Mouse (Mus musculus): ENCODE measurements around the gene Gm20388. TPM values are rescaled to one million over a fixed set of nuclear protein-coding genes. Genes with fewer than 3 reads are reported as not detected.
"Not testable (repeated sequence)": the region's sequence is repeated elsewhere in the genome, so short reads cannot be mapped to it uniquely, and the experiment has no call there.

Gene Gm20388
- polyA plus RNA-seq, 1 experiment from 2014 or later = 4.4 TPM

DNA sequence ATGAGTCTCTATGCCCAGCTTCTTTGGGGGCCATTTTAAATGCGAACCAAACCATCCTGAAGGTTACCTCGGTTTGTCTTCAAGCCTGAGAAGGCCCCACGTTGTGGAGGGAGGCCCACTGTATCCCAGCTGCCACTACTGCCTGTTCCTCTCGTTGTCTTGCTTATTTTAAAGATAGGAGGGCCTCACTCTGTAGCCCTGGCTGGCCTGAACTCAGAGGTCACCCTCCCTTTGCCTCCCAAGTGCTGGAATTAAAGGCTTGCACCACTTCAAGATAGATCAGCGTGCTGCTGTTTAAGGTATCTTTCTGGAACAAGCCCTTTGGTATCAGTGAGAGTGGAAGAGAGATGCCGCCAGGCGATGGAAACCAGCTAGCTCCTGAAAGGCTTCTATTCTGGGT lies 4078.5 kb downstream of the Gm20388 start:
- WGBS = 83% methylated on average over 7 of the region's 7 CpGs
- no peaks in the 10 kb centered on the region for H3K27me3 ChIP-seq
- no peak for ATAC-seq
- H3K9me3 ChIP-seq = no peaks in the 10 kb centered on the region
- H3K4me2 ChIP-seq (replicated peaks) = no peak overlapping the region
- no peak overlapping the region for H3K4me3 ChIP-seq (replicated peaks)
- no peak overlapping the region for H3K9ac ChIP-seq (replicated peaks)
- no peak overlapping the region for H3K27ac ChIP-seq
- no peaks in the 10 kb centered on the region for H3K36me3 ChIP-seq
- H3K4me1 ChIP-seq (replicated peaks) = no peaks in the 10 kb centered on the region

GRCm38 (mm10) chr8:123990277-123991049 lies 4079.8 kb downstream of the Gm20388 start:
- ATAC-seq = no peak

DNA sequence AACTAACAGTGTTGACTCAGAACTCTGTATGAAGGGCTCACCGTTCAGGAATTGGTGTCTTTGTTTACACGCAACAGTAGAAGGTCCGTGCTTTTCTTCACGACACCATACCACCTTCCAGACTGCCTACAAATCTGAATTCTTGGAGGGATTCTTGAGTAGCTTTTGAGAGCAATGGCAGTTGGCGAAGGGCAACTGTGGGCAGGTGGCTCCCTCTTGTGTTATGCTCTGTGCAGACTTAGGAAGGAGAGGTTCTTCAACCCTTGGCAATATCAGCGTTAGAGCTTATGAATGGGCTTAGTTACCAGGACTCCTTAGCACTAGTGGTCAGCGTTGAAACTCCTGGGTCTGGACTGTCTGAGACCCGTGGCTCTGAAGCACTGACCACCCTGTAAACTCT lies 4081.9 kb downstream of the Gm20388 start:
- Histone ChIP-seq H3K36me3 (peaks cover 24% of the 10 kb centered on the region), H3K9me3 (no peaks in the 10 kb centered on the region), H3K4me1 (replicated peaks) (no peaks in the 10 kb centered on the region), H3K4me2 (replicated peaks) (no peak overlapping the region), H3K4me3 (replicated peaks) (no peak overlapping the region), H3K27ac (no peak overlapping the region), H3K9ac (replicated peaks) (no peak overlapping the region), H3K27me3 (no peaks in the 10 kb centered on the region)
- 89% methylated on average over 8 of the region's 8 CpGs for WGBS
- no peak for ATAC-seq

More at GRCm38 (mm10) chr8:123990277-123991049, 4079.8 kb downstream of the Gm20388 start:
- no peaks in the 10 kb centered on the region for H3K27me3 ChIP-seq
- H3K36me3 ChIP-seq = peaks cover 8% of the 10 kb centered on the region; the same call in 1 of the 2 replicates
- no peak overlapping the region for H3K4me2 ChIP-seq (replicated peaks)
- H3K4me3 ChIP-seq (replicated peaks) = no peak overlapping the region
- H3K9ac ChIP-seq (replicated peaks) = no peak overlapping the region
- no peaks in the 10 kb centered on the region for H3K9me3 ChIP-seq
- no peak overlapping the region for H3K27ac ChIP-seq
- no peaks in the 10 kb centered on the region for H3K4me1 ChIP-seq (replicated peaks)
- WGBS = 85% methylated on average over 13 of the region's 13 CpGs

- H3K9me3 ChIP-seq = no peaks in the 10 kb centered on the region
- H3K4me2 ChIP-seq (replicated peaks) = no peak overlapping the region
- H3K4me1 ChIP-seq (replicated peaks) = no peaks in the 10 kb centered on the region
- no peak overlapping the region for H3K27ac ChIP-seq
- H3K9ac ChIP-seq (replicated peaks) = no peak overlapping the region
- H3K36me3 ChIP-seq = peaks cover 30% of the 10 kb centered on the region
- no peak for ATAC-seq
- H3K4me3 ChIP-seq (replicated peaks) = no peak overlapping the region
- WGBS = 93% methylated on average over 5 of the region's 5 CpGs
- no peaks in the 10 kb centered on the region for H3K27me3 ChIP-seq
Measured at GRCm38 (mm10) chr8:123993597-123993996, 4083.0 kb downstream of the Gm20388 start.

DNA sequence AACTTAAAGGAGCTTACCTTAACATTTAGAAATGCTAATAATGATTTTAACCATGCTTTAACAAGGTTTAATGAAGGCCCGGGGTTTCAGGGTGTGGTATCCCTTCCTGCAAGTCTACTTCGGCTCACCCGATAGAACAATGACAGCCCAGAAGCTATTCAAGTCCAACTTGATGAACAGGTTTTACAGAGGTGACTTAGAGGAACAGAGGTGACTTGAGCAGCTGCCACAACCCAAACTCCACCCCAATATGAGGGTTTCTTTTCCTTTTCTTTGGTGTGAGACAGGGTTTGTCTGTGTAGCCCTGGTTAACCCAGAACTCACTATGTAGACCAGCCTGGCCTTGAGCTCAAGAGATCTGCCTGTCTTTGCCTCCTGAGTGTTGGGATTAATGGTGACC lies 4083.4 kb downstream of the Gm20388 start:
- H3K9ac ChIP-seq (replicated peaks) = no peak overlapping the region
- no peaks in the 10 kb centered on the region for H3K4me1 ChIP-seq (replicated peaks)
- H3K4me2 ChIP-seq (replicated peaks) = no peak overlapping the region
- H3K4me3 ChIP-seq (replicated peaks) = no peak overlapping the region
- H3K9me3 ChIP-seq = no peaks in the 10 kb centered on the region
- peaks cover 30% of the 10 kb centered on the region for H3K36me3 ChIP-seq
- H3K27me3 ChIP-seq = no peaks in the 10 kb centered on the region
- H3K27ac ChIP-seq = no peak overlapping the region
- no peak for ATAC-seq
- WGBS = 96% methylated on average over 3 of the region's 3 CpGs

GRCm38 (mm10) chr8:123999568-123999967 lies 4088.9 kb downstream of the Gm20388 start:
- Histone ChIP-seq H3K4me3 (replicated peaks) (no peak overlapping the region), H3K9me3 (no peaks in the 10 kb centered on the region), H3K4me2 (replicated peaks) (no peak overlapping the region), H3K9ac (replicated peaks) (no peak overlapping the region), H3K4me1 (replicated peaks) (no peaks in the 10 kb centered on the region), H3K27me3 (no peaks in the 10 kb centered on the region), H3K36me3 (peaks cover 69% of the 10 kb centered on the region), H3K27ac (no peak overlapping the region)
- WGBS = 90% methylated on average over 2 of the region's 2 CpGs
- ATAC-seq = no peak

DNA sequence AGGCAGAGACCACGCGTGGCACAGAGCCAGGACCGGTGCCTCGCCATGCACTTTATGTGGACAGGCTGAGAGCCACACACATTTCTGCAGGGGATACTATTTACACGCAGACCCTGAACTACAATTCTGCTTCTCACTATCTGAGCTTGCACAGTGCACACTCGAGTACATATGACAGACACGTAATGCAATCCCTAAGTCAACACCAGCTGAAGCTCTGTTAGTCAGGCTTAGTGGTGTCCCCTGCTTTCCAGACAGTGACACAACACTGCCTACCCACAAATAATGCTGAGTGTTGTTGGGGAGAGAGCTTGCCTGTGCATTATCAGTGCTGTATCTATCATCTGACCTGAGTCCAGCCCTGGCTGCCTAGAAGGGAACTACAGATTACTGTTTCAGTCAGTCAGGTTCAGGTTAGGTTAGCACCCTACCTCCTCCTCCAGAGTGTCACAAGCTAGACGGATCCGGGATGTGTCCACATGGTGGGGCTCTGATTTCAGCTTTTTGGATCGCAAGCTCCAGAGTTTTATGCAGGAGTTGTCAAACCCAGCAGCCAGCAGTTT lies 4092.0 kb downstream of the Gm20388 start:
- no peak overlapping the region for H3K9ac ChIP-seq (replicated peaks)
- no peak overlapping the region for H3K27ac ChIP-seq
- peaks cover 78% of the 10 kb centered on the region for H3K36me3 ChIP-seq

DNA sequence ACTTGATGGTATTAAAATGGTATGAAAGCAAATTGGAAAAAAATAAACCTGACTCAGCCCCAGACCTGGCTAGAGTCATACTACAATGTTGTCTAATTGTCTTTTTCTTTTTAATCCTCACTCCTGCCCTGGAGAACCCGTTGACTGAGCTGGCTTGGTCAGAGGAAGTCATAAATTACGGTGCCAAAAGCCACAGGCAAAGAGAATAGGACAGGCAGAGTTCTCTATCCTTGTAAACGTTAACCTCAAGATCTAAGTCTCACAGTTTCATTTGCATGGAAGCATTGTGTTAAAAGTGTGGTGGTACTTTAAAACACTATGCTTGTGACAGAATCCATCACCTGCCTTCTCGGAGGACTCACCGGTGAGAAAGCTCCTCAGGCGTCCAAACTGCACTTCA lies 4097.2 kb downstream of the Gm20388 start:
- Histone ChIP-seq H3K4me2 (replicated peaks) (no peak overlapping the region), H3K9me3 (no peaks in the 10 kb centered on the region), H3K27ac (no peak overlapping the region), H3K9ac (replicated peaks) (no peak overlapping the region), H3K36me3 (peaks cover 68% of the 10 kb centered on the region), H3K4me1 (replicated peaks) (no peaks in the 10 kb centered on the region), H3K27me3 (no peaks in the 10 kb centered on the region), H3K4me3 (replicated peaks) (no peak overlapping the region)
- no peak for ATAC-seq
- WGBS = 93% methylated on average over 6 of the region's 6 CpGs

More for the DNA sequence above, 4092.0 kb downstream of the Gm20388 start:
- 97% methylated on average over 10 of the region's 10 CpGs for WGBS
- Histone ChIP-seq H3K9me3 (no peaks in the 10 kb centered on the region), H3K4me2 (replicated peaks) (no peak overlapping the region), H3K4me3 (replicated peaks) (no peak overlapping the region), H3K4me1 (replicated peaks) (no peaks in the 10 kb centered on the region), H3K27me3 (no peaks in the 10 kb centered on the region)
- no peak for ATAC-seq

GRCm38 (mm10) chr8:124011580-124011979 lies 4100.9 kb downstream of the Gm20388 start:
- H3K9ac ChIP-seq (replicated peaks) = no peak overlapping the region
- no peak overlapping the region for H3K4me3 ChIP-seq (replicated peaks)
- no peaks in the 10 kb centered on the region for H3K4me1 ChIP-seq (replicated peaks)
- peaks cover 33% of the 10 kb centered on the region for H3K36me3 ChIP-seq
- ATAC-seq = no peak
- H3K27me3 ChIP-seq = no peaks in the 10 kb centered on the region
- no peak overlapping the region for H3K27ac ChIP-seq
- H3K4me2 ChIP-seq (replicated peaks) = no peak overlapping the region
- WGBS = 92% methylated on average over 3 of the region's 3 CpGs
- H3K9me3 ChIP-seq = no peaks in the 10 kb centered on the region

- H3K27me3 ChIP-seq = no peaks in the 10 kb centered on the region
- H3K9me3 ChIP-seq = no peaks in the 10 kb centered on the region
- ATAC-seq = no peak
- WGBS = 98% methylated on average over 3 of the region's 3 CpGs
- H3K36me3 ChIP-seq = peaks cover 28% of the 10 kb centered on the region
- H3K27ac ChIP-seq = no peak overlapping the region
- H3K4me3 ChIP-seq (replicated peaks) = no peak overlapping the region
- H3K4me1 ChIP-seq (replicated peaks) = no peaks in the 10 kb centered on the region; the same call in 1 of the 2 replicates
- no peak overlapping the region for H3K4me2 ChIP-seq (replicated peaks)
- no peak overlapping the region for H3K9ac ChIP-seq (replicated peaks)
Measured at GRCm38 (mm10) chr8:124011989-124012586, 4101.4 kb downstream of the Gm20388 start.

DNA sequence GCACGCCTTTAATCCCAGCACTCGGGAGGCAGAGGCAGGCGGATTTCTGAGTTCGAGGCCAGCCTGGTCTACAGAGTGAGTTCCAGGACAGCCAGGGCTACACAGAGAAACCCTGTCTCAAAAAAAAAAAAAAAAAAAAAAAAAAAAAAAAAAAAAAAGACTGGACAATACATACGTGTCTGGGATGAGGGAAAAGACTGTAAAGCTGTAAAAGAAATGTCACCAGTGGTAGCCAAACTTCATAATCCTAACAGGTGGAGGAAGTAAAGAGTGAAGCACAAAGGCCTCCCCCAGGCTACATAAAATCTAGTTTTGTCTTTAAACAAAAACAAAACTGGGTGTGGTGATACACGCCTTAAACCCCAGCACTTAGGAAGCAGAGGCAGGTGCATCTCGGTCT lies 4103.7 kb downstream of the Gm20388 start:
- H3K27ac ChIP-seq; ATAC-seq; H3K27me3 ChIP-seq; H3K4me2 ChIP-seq (replicated peaks); H3K9me3 ChIP-seq; H3K36me3 ChIP-seq; H3K9ac ChIP-seq (replicated peaks); H3K4me3 ChIP-seq (replicated peaks): not testable (repeated sequence)
- peaks cover 11% of the 10 kb centered on the region for H3K4me1 ChIP-seq (replicated peaks)
- 93% methylated on average over 7 of the region's 7 CpGs for WGBS

DNA sequence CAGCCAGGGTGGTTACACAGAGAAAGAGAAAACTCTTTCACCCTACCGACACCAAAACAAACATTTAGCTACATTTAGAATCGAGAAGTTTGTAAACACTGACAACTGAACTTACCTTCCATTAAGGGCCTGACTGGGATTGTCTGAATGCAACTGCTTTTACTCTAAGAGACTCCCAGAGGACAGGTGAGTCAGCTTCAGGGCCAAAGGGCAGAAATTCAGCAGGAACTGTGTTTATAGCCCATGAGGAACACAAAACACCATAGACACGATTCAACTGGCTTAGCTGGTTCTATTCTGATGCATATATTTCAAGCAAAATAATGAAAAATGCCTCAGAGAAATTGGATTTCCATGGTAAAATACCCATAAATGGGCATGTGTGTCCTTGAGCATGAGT lies 4104.1 kb downstream of the Gm20388 start:
- no peak for ATAC-seq
- H3K4me2 ChIP-seq (replicated peaks) = no peak overlapping the region
- WGBS = 86% methylated on average over 3 of the region's 3 CpGs
- H3K9ac ChIP-seq (replicated peaks) = no peak overlapping the region
- no peaks in the 10 kb centered on the region for H3K27me3 ChIP-seq
- H3K36me3 ChIP-seq = peaks cover 1% of the 10 kb centered on the region; the same call in 1 of the 2 replicates
- H3K9me3 ChIP-seq = no peaks in the 10 kb centered on the region
- peaks cover 15% of the 10 kb centered on the region for H3K4me1 ChIP-seq (replicated peaks)
- no peak overlapping the region for H3K4me3 ChIP-seq (replicated peaks)
- no peak overlapping the region for H3K27ac ChIP-seq

All from midbrain, embryonic 13.5 days (tissue).